Mouse (Mus musculus) megakaryocyte, embryonic 14.5 days (primary cell): ENCODE results near the gene Plaa.

Experiments
- FLI1 ChIP-seq: IDR thresholded peaks from 2 replicates; pipeline ENCODE4 v1.6.1; 2012; ENCODE audit warnings: low read length, inconsistent platforms, mixed read lengths
- GATA1 ChIP-seq: IDR thresholded peaks from 3 replicates; pipeline ENCODE4 v1.6.1; 2012; ENCODE audit warnings: mixed read lengths, low read length, inconsistent platforms, borderline replicate concordance

GRCm38 (mm10) chr4:94557145-94557544, 45.9 kb downstream of the Plaa start:
- no peak for TF ChIP-seq GATA1
- no peak for TF ChIP-seq FLI1
